Mouse (Mus musculus): ENCODE measurements around the gene St8sia1.

The St8sia1 gene

GRCm38 (mm10) chr6:142779812-142780573 lies 184.3 kb downstream of the St8sia1 start:
- no peak for DNase-seq

DNA sequence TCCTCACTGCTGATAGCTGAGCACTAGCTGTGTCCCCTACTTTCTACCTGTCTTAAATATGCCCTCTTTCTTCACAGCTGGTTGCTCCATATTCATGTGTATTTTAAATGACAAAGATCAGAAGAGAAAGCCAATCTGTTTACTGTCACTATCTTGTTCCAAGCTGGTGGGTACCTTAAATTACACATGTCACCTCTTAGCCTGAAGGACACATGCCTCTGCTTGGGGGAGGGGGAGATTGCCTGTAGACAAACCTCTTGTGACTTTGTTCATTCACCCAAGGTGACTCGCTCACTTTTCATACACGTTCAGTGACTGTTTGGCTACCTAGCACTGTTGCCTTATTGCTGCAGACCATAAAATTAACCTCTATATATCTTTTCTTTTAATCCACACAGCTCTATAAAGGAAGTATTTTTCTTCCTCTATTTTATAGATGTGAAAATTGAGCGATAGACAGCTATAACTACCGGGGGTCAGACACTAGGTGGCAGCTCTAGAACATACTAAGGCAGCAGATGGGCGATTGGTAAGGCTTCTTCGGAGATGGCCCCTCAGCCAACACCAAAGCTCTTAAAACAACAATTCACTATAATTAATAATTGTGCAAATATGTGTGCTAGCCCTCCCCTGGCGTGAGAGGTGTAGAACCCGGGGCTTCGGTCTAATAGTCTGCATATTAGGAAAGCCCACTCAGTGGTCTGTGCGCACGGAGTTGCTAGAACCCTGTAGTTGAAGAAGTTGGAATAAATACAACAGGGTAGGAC lies 185.0 kb downstream of the St8sia1 start:
- DNase-seq: peak; percentile 43

DNA sequence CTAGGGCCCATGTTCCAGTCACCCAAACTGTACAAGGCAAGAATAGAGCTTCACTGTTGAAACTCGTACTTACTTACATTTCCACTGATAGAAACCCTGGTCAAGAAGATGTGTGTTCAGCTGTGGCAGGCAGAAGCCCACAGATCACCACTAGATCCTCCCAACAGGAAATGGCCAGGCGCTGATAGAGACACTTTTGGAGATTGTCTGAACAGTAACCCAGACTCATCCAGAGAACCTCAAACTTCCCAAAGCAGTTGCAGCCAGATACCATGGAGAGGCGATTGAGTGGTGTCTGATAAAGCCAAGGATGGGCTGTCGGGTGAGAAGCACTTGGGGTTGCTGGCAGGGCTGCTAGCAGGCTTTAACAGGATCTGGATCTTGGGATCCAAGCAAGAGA lies 187.3 kb downstream of the St8sia1 start:
- DNase-seq: no peak

DNA sequence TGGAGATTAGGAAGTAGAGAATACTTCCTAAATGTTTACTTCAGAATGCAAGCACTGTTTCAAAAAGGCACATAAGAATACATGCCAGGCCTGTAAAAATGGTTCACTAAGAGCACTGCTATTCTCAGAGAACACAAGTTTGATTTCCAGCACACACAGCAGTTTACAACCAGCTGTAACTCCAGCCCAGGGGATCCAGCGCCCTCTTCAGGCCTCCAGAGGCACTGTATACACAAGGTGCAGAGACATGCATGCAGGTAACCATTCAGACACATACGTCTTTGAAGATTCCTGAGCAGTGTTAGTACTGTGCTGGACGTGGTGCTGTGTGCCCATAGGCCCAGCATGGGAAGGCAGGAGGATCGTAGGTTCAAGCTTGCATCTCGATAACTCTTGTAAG lies 190.7 kb downstream of the St8sia1 start:
- no peak for DNase-seq

DNA sequence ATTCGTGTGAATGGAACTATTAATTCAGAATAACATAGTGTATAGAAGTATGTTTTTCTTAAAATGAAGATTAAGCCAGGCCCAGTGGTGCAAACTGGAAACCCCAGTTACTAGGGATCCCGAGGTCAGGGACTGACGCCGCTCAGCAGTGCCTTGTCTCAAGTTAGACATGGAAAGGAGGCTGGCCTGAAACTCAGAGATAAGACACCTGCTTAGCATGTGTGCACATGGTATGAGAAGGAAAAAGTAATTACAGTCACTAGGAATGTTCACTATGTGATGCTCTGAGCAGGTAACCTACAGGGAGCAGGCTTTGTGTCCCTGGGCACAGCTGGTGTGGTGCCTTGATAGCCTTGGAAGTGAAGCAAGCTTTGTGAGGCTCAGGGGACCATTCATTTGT lies 192.6 kb downstream of the St8sia1 start:
- DNase-seq: no peak

Measured in cerebellum, adult 11 months (tissue).